21 mouse cellular contexts compared by ENCODE assay signal in the genomic region with DNA sequence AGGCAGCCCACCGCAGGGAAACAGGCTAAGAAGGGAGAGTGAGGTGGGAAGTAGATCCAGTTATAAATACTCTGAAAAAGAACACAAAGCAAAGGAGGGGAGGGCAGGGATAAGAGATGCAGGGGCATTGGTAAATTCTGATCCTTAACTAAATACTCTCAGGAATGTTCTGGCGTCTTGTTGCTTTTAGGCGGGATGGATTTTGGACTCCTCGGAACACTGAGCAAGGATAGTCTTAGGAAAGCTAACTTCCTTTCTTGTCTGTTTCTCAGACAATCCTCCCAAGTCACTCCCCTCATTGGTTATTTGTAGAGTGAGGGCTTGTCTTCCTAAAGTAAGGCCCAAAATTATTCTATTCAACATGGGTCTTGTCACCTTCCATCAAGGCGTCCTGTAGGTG. TPM values are rescaled to one million over a fixed set of nuclear protein-coding genes. Genes with fewer than 3 reads are reported as not detected.
DNase-seq lines count a peak whose midpoint lies in the region; ATAC-seq and TF ChIP-seq lines count a peak whose summit lies in the region.
"Had no signal": no experiment of that assay in that cellular context is flagged by ENCODE, and none has a peak within 500 bp of the region (broad histone marks: within the 10 kb centered on the region; RNA-seq: fewer than 3 reads in every experiment).

No protein-coding gene starts in this region.

- no peak for TF ChIP-seq CTCF in kidney, adult 2 months (conservative IDR thresholded peaks at IDR 0.05; ENCODE audit: insufficient read depth, insufficient read length, low read depth, low read length)
- no peak for TF ChIP-seq CTCF in E14TG2a.4 (conservative IDR thresholded peaks at IDR 0.05; ENCODE audit: low read length)

- H3K9me3 ChIP-seq in kidney, embryonic 15.5 days (replicated peaks), result peaks cover 2% of the 10 kb centered on the region; the same call in 1 of the 2 replicates
- H3K9me3 ChIP-seq in lung, embryonic 15.5 days, result no peaks in the 10 kb centered on the region
- no peaks in the 10 kb centered on the region for H3K9me3 ChIP-seq in E14TG2a.4 (ENCODE audit: low read length)
- no peaks in the 10 kb centered on the region for H3K9me3 ChIP-seq in forebrain, embryonic 12.5 days
- H3K9me3 ChIP-seq: embryonic facial prominence, embryonic 10.5 days; embryonic facial prominence, embryonic 12.5 days had no signal

- 67% methylated on average over 5 of the region's 5 CpGs for WGBS in kidney, adult 2 months
- 91% methylated on average over 5 of the region's 5 CpGs for WGBS in kidney, embryonic 15.5 days
- 85% methylated on average over 5 of the region's 5 CpGs for WGBS in lung, embryonic 15.5 days
- 94% methylated on average over 5 of the region's 5 CpGs for WGBS in forebrain, embryonic 12.5 days

- no peak overlapping the region for H3K4me2 ChIP-seq in kidney, embryonic 15.5 days
- H3K4me2 ChIP-seq in lung, embryonic 15.5 days, result no peak overlapping the region
- no peak overlapping the region for H3K4me2 ChIP-seq in forebrain, embryonic 12.5 days
- H3K4me2 ChIP-seq: embryonic facial prominence, embryonic 12.5 days had no signal

- H3K4me1 ChIP-seq in kidney, adult 2 months (ENCODE audit: control insufficient read depth, insufficient read depth, low read length), result peaks cover 30% of the 10 kb centered on the region
- peaks cover 56% of the 10 kb centered on the region for H3K4me1 ChIP-seq in kidney, embryonic 15.5 days
- H3K4me1 ChIP-seq in lung, embryonic 15.5 days, result peaks cover 65% of the 10 kb centered on the region
- H3K4me1 ChIP-seq in E14TG2a.4 (replicated peaks; ENCODE audit: low read depth, low read length), result peaks cover 84% of the 10 kb centered on the region
- peaks cover 21% of the 10 kb centered on the region for H3K4me1 ChIP-seq in forebrain, embryonic 12.5 days

- no peaks in the 10 kb centered on the region for H3K27me3 ChIP-seq in kidney, adult 2 months (replicated peaks; ENCODE audit: control insufficient read depth, insufficient read depth, low read length)
- no peaks in the 10 kb centered on the region for H3K27me3 ChIP-seq in kidney, embryonic 15.5 days
- no peaks in the 10 kb centered on the region for H3K27me3 ChIP-seq in lung, embryonic 15.5 days
- H3K27me3 ChIP-seq in E14TG2a.4 (ENCODE audit: insufficient read depth, low read length), result peaks cover 42% of the 10 kb centered on the region
- no peaks in the 10 kb centered on the region for H3K27me3 ChIP-seq in forebrain, embryonic 12.5 days
- H3K27me3 ChIP-seq: CH12.LX; embryonic facial prominence, embryonic 12.5 days had no signal

- no peak overlapping the region for H3K4me3 ChIP-seq in kidney, adult 2 months (ENCODE audit: insufficient read depth, low read depth, low read length)
- H3K4me3 ChIP-seq in kidney, embryonic 15.5 days (replicated peaks), result no peak overlapping the region
- no peak overlapping the region for H3K4me3 ChIP-seq in lung, embryonic 15.5 days
- H3K4me3 ChIP-seq in E14TG2a.4 (replicated peaks; ENCODE audit: low read length), result peak overlapping the region; percentile 37
- H3K4me3 ChIP-seq in forebrain, embryonic 12.5 days (replicated peaks), result no peak overlapping the region
- H3K4me3 ChIP-seq: embryonic facial prominence, embryonic 10.5 days; embryonic facial prominence, embryonic 12.5 days had no signal

- peak; percentile 65 for DNase-seq in kidney, adult 2 months
- no peak for DNase-seq in lung, postnatal 25 days (ENCODE audit: low spot score)
- DNase-seq: adrenal gland, adult 2 months; adrenal gland, postnatal 10 days; adrenal gland, postnatal 25 days; B cell, adult 2 months; cerebellum, adult 11 months; cerebellum, adult 18-20 months; cerebellum, adult 8-10 months; cerebellum, adult 9-11 months; cerebellum, postnatal 14 days had no signal

- no peak for ATAC-seq in kidney, embryonic 15.5 days (replicated peaks; ENCODE audit: low FRiP score)
- ATAC-seq in lung, embryonic 15.5 days (ENCODE audit: borderline replicate concordance, extremely low read depth, low FRiP score, low TSS enrichment), result no peak
- ATAC-seq in forebrain, embryonic 12.5 days (ENCODE audit: low FRiP score), result no peak
- ATAC-seq: CD4-positive, CD25-positive, alpha-beta regulatory T cell, adult 4 months; forebrain, embryonic 14.5 days; forebrain, embryonic 16.5 days had no signal

- H3K9ac ChIP-seq in kidney, embryonic 15.5 days, result no peak overlapping the region
- H3K9ac ChIP-seq in lung, embryonic 15.5 days, result no peak overlapping the region
- H3K9ac ChIP-seq in forebrain, embryonic 12.5 days, result no peak overlapping the region
- H3K9ac ChIP-seq: embryonic facial prominence, embryonic 12.5 days had no signal

- no peak for TF ChIP-seq POLR2A in kidney, adult 2 months (IDR thresholded peaks at IDR 0.05; ENCODE audit: low read depth, low read length)

- no peaks in the 10 kb centered on the region for H3K36me3 ChIP-seq in kidney, adult 2 months (ENCODE audit: control insufficient read depth, insufficient read depth, low read length)
- peaks cover 28% of the 10 kb centered on the region for H3K36me3 ChIP-seq in kidney, embryonic 15.5 days
- H3K36me3 ChIP-seq in lung, embryonic 15.5 days, result peaks cover 11% of the 10 kb centered on the region
- peaks cover 44% of the 10 kb centered on the region for H3K36me3 ChIP-seq in E14TG2a.4 (ENCODE audit: insufficient read depth, low read length)
- H3K36me3 ChIP-seq in forebrain, embryonic 12.5 days (replicated peaks), result 0 out of 2 replicates have a peak, but pooled peaks cover 10% of the 10 kb centered on the region

- 0 out of 2 replicates have a peak overlapping the region, but pooled peaks have one; percentile 30 for H3K27ac ChIP-seq in kidney, adult 2 months (ENCODE audit: insufficient read depth, low read depth, low read length)
- H3K27ac ChIP-seq in kidney, embryonic 15.5 days, result no peak overlapping the region
- 0 out of 2 replicates have a peak overlapping the region, but pooled peaks have one; percentile 2 for H3K27ac ChIP-seq in lung, embryonic 15.5 days
- H3K27ac ChIP-seq in forebrain, embryonic 12.5 days, result no peak overlapping the region
- H3K27ac ChIP-seq: embryonic facial prominence, embryonic 10.5 days; embryonic facial prominence, embryonic 12.5 days had no signal

RNA-seq across cellular contexts. Expression of a gene that starts 12.5 kb away (rescaled TPM):
- polyA plus RNA-seq in kidney, adult 2 months (2012; rRNA removed), result 109 and 111 TPM in 2 replicates
- 136 and 154 TPM in 2 replicates for polyA plus RNA-seq in kidney, embryonic 15.5 days (2015; fragmentation: Nextera tagmentation; extraction: Ambion mirVana)
- polyA plus RNA-seq in lung, embryonic 15.5 days (2015; fragmentation: Nextera tagmentation; extraction: Ambion mirVana), result 139 and 147 TPM in 2 replicates
- 91.5 and 96.5 TPM in 2 replicates for polyA plus RNA-seq in forebrain, embryonic 12.5 days (2016; fragmentation: Nextera tagmentation; extraction: Ambion mirVana)

Comparison
In these comparisons a context has a peak if more than half of its experiments do, and no peak if none do; other contexts are left out.
1. H3K27ac ChIP-seq: peak in kidney, adult 2 months (single experiment) and lung, embryonic 15.5 days (single experiment); none in kidney, embryonic 15.5 days (single experiment) and forebrain, embryonic 12.5 days (single experiment).